Mouse (Mus musculus) thymus, postnatal 25 days (tissue): ENCODE measurements around the gene Serpina3i.

Experiments used
- DNase-seq: peaks from one replicate; pipeline ENCODE4 v3.0.0; 2022

Gene Serpina3i

DNA sequence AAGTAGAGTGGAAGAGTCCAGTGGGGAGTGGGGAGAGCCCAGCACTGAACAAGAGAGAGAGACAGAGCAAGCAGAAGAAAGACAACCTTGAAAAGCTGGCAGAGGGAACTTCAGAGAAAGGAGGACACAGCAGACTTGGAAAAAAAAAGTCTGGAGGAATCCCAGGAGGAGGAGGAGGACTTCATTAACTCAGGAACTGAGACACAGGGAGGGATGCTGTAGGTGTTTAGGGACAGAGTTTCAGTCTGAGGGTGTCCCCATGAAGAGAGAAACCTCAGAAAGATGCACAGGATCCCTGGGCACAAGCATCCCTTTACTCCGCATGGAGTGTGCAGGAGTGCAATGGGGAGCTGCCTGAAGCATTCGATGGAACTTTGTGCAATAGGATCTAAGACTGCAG, 35.1 kb downstream of the Serpina3i start:
- DNase-seq, result no peak

- no peak for DNase-seq
Measured at GRCm38 (mm10) chr12:104305991-104306390, 43.1 kb downstream of the Serpina3i start.

DNA sequence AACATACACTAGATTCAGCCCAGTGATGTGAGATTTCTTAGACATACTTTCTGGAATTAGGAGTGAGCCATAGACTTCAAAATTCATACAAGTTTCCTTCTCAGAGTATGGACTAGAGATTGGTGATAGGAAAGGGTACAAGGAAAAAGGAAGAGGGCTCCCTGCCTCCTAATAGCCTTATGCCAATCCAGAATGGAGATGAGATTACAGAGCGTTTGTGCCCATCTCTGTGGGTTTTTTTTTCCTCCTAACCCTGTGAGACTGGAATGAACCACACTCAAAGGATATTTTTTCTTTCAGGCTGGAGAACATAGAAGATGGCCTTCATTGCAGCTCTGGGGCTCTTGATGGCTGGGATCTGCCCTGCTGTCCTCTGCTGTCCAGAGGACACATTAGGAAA, 51.3 kb downstream of the Serpina3i start, which contains the start of gene Serpina3j:
Gene Serpina3j, plus strand, starts transcription at position 301 of the 400 bp plus-strand sequence.
- no peak for DNase-seq
